Mouse (Mus musculus): ENCODE results near the gene Eomes. TPM values are rescaled to one million over a fixed set of nuclear protein-coding genes. Genes with fewer than 3 reads are reported as not detected.

Eomes gene
- polyA plus RNA-seq (2015; fragmentation: Nextera tagmentation; extraction: Ambion mirVana) = 0.06 and 0.09 TPM in 2 replicates

DNA sequence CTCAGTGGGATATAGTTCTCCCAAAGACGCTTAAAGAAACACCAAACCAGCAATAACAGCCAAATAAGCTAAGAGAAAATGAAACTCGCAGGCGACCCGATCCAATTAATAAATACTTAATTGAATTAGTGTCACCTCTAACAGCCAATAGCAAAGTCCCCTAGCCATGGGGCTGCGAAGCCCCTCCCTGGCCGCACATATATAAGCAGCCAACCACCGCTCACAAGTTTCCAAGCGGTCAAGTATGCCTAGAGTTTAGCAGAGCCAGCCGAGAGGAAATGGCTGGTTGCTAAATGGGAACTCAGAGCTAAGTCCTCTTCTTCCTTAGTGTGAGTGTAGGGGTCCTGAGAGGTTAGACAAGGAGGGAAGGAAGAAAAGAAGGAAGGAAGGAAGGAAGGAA is at the start of gene Eomes:
TSS of gene Eomes (plus strand) at position 252 of the 400 bp plus-strand sequence.
- H3K36me3 ChIP-seq (ENCODE audit: control insufficient read depth, insufficient read depth, low read length) = no peaks in the 10 kb centered on the region
- peak within 1 kb of the TSS; percentile 46 for H3K4me3 ChIP-seq (replicated peaks; ENCODE audit: low read length)
- no peak within 1 kb of the TSS for H3K27ac ChIP-seq (ENCODE audit: low read length)
- H3K27me3 ChIP-seq (ENCODE audit: control insufficient read depth, insufficient read depth, low read length) = peaks cover 78% of the 10 kb centered on the region
- no peaks in the 10 kb centered on the region for H3K9me3 ChIP-seq (replicated peaks; ENCODE audit: control insufficient read depth, low read length)
- peaks cover 18% of the 10 kb centered on the region; the same call in 1 of the 2 replicates for H3K4me1 ChIP-seq (ENCODE audit: control insufficient read depth, insufficient read depth, low read length)
- H3K9ac ChIP-seq (ENCODE audit: low read length) = 0 out of 2 replicates have a peak within 1 kb of the TSS, but pooled peaks have one; percentile 18
- no peak for ATAC-seq (ENCODE audit: insufficient read depth, low FRiP score)
- WGBS = 1% methylated on average over 9 of the region's 9 CpGs
- H3K4me2 ChIP-seq (ENCODE audit: low read depth, low read length) = peak within 1 kb of the TSS; percentile 65

- Histone ChIP-seq H3K36me3 (ENCODE audit: control insufficient read depth, insufficient read depth, low read length) (no peaks in the 10 kb centered on the region), H3K4me1 (ENCODE audit: control insufficient read depth, insufficient read depth, low read length) (no peaks in the 10 kb centered on the region), H3K27me3 (ENCODE audit: control insufficient read depth, insufficient read depth, low read length) (no peaks in the 10 kb centered on the region), H3K9me3 (replicated peaks; ENCODE audit: control insufficient read depth, low read length) (no peaks in the 10 kb centered on the region), H3K27ac (ENCODE audit: low read length) (no peak overlapping the region), H3K4me3 (replicated peaks; ENCODE audit: low read length) (no peak overlapping the region), H3K4me2 (ENCODE audit: low read depth, low read length) (no peak overlapping the region), H3K9ac (ENCODE audit: low read length) (no peak overlapping the region)
- 43% methylated on average over 9 of the region's 9 CpGs for WGBS
- ATAC-seq (ENCODE audit: insufficient read depth, low FRiP score) = no peak
These were observed 33.2 kb upstream of the Eomes start for GRCm38 (mm10) chr9:118444809-118445208.

DNA sequence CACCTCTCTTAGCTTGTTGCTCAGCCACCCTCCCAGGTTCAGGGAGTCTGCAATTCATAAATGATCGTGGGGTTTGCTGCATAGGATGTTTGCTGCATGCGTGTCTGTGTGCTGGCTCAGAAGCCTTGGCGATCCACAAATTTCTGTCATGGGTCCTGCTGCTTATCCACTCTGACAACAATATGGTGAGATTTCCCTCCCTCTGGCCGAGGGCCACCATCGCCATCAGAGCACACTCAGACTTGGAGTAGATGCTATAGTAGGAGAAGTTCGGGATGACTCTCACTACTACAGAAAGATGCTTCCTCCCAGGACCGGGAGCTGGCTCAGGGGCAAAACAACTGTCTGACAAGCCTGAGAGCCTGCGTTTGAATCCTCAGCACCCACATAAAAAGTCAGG is 28.7 kb upstream of the Eomes start:
- no peaks in the 10 kb centered on the region for H3K4me1 ChIP-seq (ENCODE audit: control insufficient read depth, insufficient read depth, low read length)
- WGBS = 83% methylated on average over 8 of the region's 8 CpGs
- H3K9me3 ChIP-seq (replicated peaks; ENCODE audit: control insufficient read depth, low read length) = no peaks in the 10 kb centered on the region
- ATAC-seq (ENCODE audit: insufficient read depth, low FRiP score) = no peak
- no peaks in the 10 kb centered on the region for H3K27me3 ChIP-seq (ENCODE audit: control insufficient read depth, insufficient read depth, low read length)
- H3K27ac ChIP-seq (ENCODE audit: low read length) = no peak overlapping the region
- no peak overlapping the region for H3K4me3 ChIP-seq (replicated peaks; ENCODE audit: low read length)
- H3K4me2 ChIP-seq (ENCODE audit: low read depth, low read length) = no peak overlapping the region
- no peaks in the 10 kb centered on the region for H3K36me3 ChIP-seq (ENCODE audit: control insufficient read depth, insufficient read depth, low read length)
- no peak overlapping the region for H3K9ac ChIP-seq (ENCODE audit: low read length)

- WGBS = 41% methylated on average over 9 of the region's 9 CpGs
- Histone ChIP-seq H3K27me3 (ENCODE audit: control insufficient read depth, insufficient read depth, low read length) (no peaks in the 10 kb centered on the region), H3K4me2 (ENCODE audit: low read depth, low read length) (peak overlapping the region; percentile 34), H3K36me3 (ENCODE audit: control insufficient read depth, insufficient read depth, low read length) (no peaks in the 10 kb centered on the region), H3K4me3 (replicated peaks; ENCODE audit: low read length) (peak overlapping the region; percentile 28; the same call in 1 of the 2 replicates), H3K9me3 (replicated peaks; ENCODE audit: control insufficient read depth, low read length) (no peaks in the 10 kb centered on the region), H3K27ac (ENCODE audit: low read length) (no peak overlapping the region), H3K9ac (ENCODE audit: low read length) (no peak overlapping the region), H3K4me1 (ENCODE audit: control insufficient read depth, insufficient read depth, low read length) (no peaks in the 10 kb centered on the region)
- no peak for ATAC-seq (ENCODE audit: insufficient read depth, low FRiP score)
These were observed 24.6 kb upstream of the Eomes start for GRCm38 (mm10) chr9:118453427-118453826.

GRCm38 (mm10) chr9:118455188-118455845 is 22.7 kb upstream of the Eomes start:
- no peaks in the 10 kb centered on the region for H3K9me3 ChIP-seq (replicated peaks; ENCODE audit: control insufficient read depth, low read length)
- H3K4me2 ChIP-seq (ENCODE audit: low read depth, low read length) = no peak overlapping the region
- no peaks in the 10 kb centered on the region for H3K27me3 ChIP-seq (ENCODE audit: control insufficient read depth, insufficient read depth, low read length)
- no peaks in the 10 kb centered on the region for H3K4me1 ChIP-seq (ENCODE audit: control insufficient read depth, insufficient read depth, low read length)
- no peak overlapping the region for H3K4me3 ChIP-seq (replicated peaks; ENCODE audit: low read length)
- H3K9ac ChIP-seq (ENCODE audit: low read length) = no peak overlapping the region
- H3K36me3 ChIP-seq (ENCODE audit: control insufficient read depth, insufficient read depth, low read length) = no peaks in the 10 kb centered on the region
- 37% methylated on average over 9 of the region's 9 CpGs for WGBS
- no peak for ATAC-seq (ENCODE audit: insufficient read depth, low FRiP score)
- no peak overlapping the region for H3K27ac ChIP-seq (ENCODE audit: low read length)

DNA sequence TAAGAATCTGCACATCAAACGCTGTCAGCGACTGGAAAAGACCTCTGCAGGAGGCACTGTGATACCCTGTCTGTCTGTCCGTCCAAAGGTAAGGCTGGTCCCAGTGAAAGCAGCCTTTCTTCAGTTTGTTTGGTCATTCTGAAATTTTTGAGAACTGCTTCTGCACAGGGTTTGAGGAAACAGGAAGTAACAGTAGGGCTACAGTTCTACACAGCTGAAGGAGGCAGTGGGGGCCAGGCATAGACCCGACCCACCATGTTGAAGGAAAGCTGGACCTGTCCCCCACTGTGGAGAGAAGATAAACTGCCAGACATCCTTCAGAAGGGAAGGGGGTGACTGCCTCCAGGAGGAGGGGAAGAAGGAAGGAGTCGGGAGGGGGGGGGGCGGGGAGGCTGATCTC is 21.6 kb upstream of the Eomes start:
- no peaks in the 10 kb centered on the region for H3K9me3 ChIP-seq (replicated peaks; ENCODE audit: control insufficient read depth, low read length)
- no peak overlapping the region for H3K27ac ChIP-seq (ENCODE audit: low read length)
- no peak for ATAC-seq (ENCODE audit: insufficient read depth, low FRiP score)
- WGBS = 38% methylated on average over 5 of the region's 6 CpGs
- H3K4me3 ChIP-seq (replicated peaks; ENCODE audit: low read length) = no peak overlapping the region
- H3K4me1 ChIP-seq (ENCODE audit: control insufficient read depth, insufficient read depth, low read length) = no peaks in the 10 kb centered on the region
- H3K27me3 ChIP-seq (ENCODE audit: control insufficient read depth, insufficient read depth, low read length) = no peaks in the 10 kb centered on the region
- H3K9ac ChIP-seq (ENCODE audit: low read length) = no peak overlapping the region
- no peak overlapping the region for H3K4me2 ChIP-seq (ENCODE audit: low read depth, low read length)
- no peaks in the 10 kb centered on the region for H3K36me3 ChIP-seq (ENCODE audit: control insufficient read depth, insufficient read depth, low read length)

- 13% methylated on average over 5 of the region's 5 CpGs for WGBS
- H3K27me3 ChIP-seq (ENCODE audit: control insufficient read depth, insufficient read depth, low read length) = peaks cover 2% of the 10 kb centered on the region; the same call in 1 of the 2 replicates
- H3K4me2 ChIP-seq (ENCODE audit: low read depth, low read length) = no peak overlapping the region
- no peaks in the 10 kb centered on the region for H3K9me3 ChIP-seq (replicated peaks; ENCODE audit: control insufficient read depth, low read length)
- no peaks in the 10 kb centered on the region for H3K36me3 ChIP-seq (ENCODE audit: control insufficient read depth, insufficient read depth, low read length)
- no peak for ATAC-seq (ENCODE audit: insufficient read depth, low FRiP score)
- no peaks in the 10 kb centered on the region for H3K4me1 ChIP-seq (ENCODE audit: control insufficient read depth, insufficient read depth, low read length)
- H3K9ac ChIP-seq (ENCODE audit: low read length) = no peak overlapping the region
- no peak overlapping the region for H3K4me3 ChIP-seq (replicated peaks; ENCODE audit: low read length)
- no peak overlapping the region for H3K27ac ChIP-seq (ENCODE audit: low read length)
These were observed 20.0 kb upstream of the Eomes start for GRCm38 (mm10) chr9:118458039-118458438.

DNA sequence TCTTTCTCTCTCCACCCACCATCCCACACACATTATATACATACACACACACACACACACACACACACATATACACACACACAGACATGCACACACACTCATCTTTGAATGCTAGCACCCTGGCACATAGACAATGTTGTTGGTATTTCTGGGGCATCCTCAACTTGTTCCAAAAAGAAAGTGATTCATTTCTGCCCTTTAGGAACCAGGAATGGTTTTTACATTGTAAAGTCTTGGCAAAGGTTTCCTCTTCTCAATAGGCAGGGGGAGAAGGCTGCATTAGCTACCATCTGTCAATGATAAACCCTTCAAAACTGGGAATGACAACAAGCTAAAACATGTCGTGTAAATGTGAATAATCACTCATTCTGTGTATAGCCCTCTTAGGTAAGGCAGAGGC is 14.0 kb upstream of the Eomes start:
- WGBS = 41% methylated on average over 1 of the region's 1 CpGs
- no peaks in the 10 kb centered on the region for H3K36me3 ChIP-seq (ENCODE audit: control insufficient read depth, insufficient read depth, low read length)
- H3K4me3 ChIP-seq (replicated peaks; ENCODE audit: low read length) = no peak overlapping the region
- ATAC-seq (ENCODE audit: insufficient read depth, low FRiP score) = no peak
- H3K4me2 ChIP-seq (ENCODE audit: low read depth, low read length) = no peak overlapping the region
- H3K27ac ChIP-seq (ENCODE audit: low read length) = no peak overlapping the region
- no peaks in the 10 kb centered on the region for H3K4me1 ChIP-seq (ENCODE audit: control insufficient read depth, insufficient read depth, low read length)
- no peak overlapping the region for H3K9ac ChIP-seq (ENCODE audit: low read length)
- H3K27me3 ChIP-seq (ENCODE audit: control insufficient read depth, insufficient read depth, low read length) = peaks cover 22% of the 10 kb centered on the region
- H3K9me3 ChIP-seq (replicated peaks; ENCODE audit: control insufficient read depth, low read length) = no peaks in the 10 kb centered on the region

GRCm38 (mm10) chr9:118468301-118468700 is 9.7 kb upstream of the Eomes start:
- Histone ChIP-seq H3K27ac (ENCODE audit: low read length) (no peak overlapping the region), H3K9me3 (replicated peaks; ENCODE audit: control insufficient read depth, low read length) (no peaks in the 10 kb centered on the region), H3K9ac (ENCODE audit: low read length) (no peak overlapping the region), H3K36me3 (ENCODE audit: control insufficient read depth, insufficient read depth, low read length) (no peaks in the 10 kb centered on the region), H3K4me3 (replicated peaks; ENCODE audit: low read length) (no peak overlapping the region), H3K4me1 (ENCODE audit: control insufficient read depth, insufficient read depth, low read length) (no peaks in the 10 kb centered on the region), H3K27me3 (ENCODE audit: control insufficient read depth, insufficient read depth, low read length) (peaks cover 38% of the 10 kb centered on the region), H3K4me2 (ENCODE audit: low read depth, low read length) (no peak overlapping the region)
- WGBS = 4% methylated on average over 14 of the region's 14 CpGs
- ATAC-seq (ENCODE audit: insufficient read depth, low FRiP score) = no peak

Data from stomach, embryonic 16.5 days (tissue).